Mouse (Mus musculus) kidney, adult 9 months (tissue): Measurements from ENCODE around the gene Capn2.
A peak's percentile ranks its signal among the peaks of the same experiment; 100 is the strongest.

Experiments
- DNase-seq: peaks from one replicate; pipeline ENCODE4 v3.0.0; 2022

The Capn2 gene

DNA sequence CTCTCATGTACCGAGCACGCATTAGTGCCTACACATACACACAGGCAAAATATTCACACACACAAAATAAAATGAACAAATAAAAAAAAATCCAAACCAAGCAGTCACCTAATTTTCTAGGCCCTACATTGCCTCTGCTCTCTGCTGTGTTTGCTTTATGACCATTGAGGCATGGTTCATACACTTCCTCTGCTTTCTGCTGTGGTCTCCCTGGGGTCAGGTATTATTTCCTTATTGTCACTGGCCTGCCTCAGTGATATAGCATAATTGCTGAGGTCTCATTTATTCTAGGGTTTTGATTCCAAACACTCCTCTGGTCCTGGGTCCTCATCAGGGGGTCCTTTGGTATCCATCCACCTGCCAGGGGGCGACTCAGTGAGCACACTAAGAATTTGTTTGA lies 8.2 kb upstream of the Capn2 start:
- no peak for DNase-seq

DNA sequence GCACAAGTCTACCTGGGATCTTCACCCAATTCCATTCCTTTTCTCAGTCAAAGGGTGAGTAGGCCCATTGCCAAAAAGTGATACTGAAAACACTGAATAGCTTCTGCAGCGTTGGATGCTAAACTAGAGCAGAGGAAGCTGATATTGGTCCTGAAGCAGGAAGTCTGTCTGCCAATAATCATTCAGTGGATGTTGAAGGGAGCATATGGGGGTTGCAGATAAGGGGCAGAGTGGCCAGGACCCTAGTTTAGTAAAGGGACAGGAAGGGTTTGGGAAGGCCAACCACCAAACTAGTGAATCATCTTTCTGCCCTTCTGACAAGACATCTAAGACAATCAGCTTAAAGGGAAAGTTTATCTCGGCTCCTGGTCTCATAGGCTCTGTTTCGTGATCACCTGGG lies 6.3 kb upstream of the Capn2 start:
- no peak for DNase-seq

DNA sequence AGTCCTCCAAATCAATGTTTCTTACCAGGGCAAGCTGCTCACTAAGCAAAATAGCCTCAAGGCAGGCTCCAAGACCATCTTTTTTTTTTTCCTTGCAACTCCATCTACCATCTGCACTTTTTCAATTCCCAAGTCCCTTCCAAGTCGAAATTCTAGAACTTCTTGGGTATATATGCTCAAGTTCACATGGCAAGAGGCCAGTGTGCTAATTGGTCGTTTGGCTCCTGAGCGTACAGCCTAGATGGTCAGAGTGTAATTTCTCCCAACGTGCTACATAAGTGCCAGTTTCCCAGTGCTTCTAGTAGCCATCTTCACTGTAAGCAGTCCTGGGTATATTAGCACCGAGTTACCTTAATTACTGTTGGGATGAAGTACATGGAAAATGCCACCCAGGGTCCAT lies 5.6 kb upstream of the Capn2 start:
- DNase-seq: no peak

DNA sequence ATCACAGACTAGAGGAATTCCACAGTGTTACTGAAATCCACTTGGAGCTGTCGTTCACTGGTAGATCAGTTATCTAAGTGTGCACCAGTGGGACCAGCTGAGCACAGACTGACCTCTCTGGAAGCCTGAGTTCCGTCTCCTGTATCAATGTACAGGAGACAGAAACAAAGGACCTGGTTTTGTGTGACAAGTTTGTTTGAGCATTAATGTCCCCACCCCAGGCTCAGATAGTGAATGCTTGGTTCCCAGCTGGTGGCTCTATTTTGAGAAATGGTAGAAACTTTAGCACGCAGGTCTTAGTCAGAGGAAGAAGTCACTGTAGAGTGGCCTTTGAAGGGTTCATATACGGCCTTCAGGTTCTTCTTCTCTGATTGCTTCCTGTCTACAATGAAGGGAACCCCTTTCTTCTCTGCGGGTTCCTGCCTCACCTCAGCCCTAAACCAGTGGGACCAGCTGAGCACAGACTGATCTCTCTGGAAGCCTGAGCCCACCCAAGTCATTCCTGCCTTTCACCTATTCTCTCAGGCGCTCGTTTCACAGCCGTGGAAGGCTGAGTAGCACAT lies 3.6 kb upstream of the Capn2 start:
- no peak for DNase-seq

DNA sequence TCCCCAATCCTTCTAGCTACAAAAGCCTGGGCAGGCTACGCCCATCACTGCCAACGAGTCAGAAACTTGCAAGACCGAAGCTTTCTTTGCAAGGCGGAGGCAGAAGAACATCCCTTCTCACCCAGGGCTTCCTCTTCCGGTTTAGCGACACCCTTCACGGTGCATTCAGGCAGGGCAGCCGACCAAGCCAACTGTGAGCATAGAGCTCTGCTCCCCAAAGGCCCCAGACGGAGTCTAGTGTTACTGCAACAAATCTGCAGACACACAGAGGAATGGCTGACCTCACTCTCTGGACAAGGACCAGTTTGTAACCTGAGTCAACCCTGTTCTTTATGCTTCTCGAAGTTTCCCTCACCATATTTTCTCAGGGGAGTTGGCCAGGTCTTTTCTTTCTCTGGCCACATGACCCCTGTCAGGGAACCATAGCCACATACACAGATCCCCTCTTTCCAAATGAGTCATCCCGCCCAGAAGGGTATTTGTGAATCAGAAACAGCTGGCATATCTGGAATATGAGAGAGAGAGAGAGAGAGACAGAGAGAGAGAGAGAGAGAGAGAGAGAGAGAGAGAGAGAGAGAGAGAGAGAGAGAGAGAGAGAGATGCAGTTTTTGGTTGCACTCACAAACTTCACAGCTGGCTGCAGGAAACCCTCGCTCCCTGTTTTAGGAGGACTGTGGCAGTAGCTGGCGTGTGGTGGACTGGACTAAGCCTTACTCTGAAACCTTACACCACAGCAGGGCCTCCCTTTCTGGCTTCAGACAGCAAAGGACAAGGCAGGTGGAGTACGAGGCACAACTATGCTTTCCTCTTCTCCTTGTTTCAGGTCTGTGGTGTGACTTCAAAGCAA lies 2.9 kb upstream of the Capn2 start:
- DNase-seq: peak; percentile 40

DNA sequence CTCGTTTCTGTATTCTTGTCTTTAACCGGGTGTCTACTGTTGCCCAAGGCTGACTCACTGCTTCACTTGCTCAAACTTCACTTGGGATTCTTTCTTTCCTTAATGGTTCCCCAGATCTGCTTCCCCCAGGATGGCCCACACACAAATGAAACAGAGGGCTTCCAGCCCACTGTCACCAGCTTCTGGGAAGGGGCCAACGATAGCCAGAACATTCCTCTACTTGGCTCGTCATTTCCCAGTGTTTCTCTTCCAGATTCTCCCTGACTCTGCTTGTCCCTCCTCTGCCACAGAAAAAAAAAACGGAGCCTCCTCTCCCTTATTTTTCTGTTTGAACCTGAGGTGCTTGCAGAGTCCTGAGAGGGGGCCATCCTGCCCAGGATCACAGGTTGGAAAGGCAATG lies 1.9 kb upstream of the Capn2 start:
- no peak for DNase-seq

DNA sequence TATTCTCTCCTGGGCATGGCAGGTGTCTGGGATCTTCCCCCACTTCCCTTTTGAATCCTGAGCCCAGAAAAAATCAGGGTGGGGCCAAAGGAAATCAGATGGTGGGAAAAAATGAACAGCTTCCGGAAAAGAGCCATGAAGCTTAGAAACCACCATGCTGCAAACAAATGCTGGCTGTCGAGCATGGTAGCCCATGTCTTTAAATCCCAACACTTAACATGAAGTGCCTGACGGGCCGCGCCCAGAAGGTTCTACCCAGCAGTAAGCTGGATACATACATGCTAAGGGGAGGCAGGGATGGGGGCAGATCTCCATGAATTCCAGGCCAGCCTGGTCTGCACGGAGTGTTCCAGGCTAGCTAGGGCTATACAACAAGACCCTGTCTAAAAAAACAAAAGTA lies 1.4 kb upstream of the Capn2 start:
- no peak for DNase-seq

DNA sequence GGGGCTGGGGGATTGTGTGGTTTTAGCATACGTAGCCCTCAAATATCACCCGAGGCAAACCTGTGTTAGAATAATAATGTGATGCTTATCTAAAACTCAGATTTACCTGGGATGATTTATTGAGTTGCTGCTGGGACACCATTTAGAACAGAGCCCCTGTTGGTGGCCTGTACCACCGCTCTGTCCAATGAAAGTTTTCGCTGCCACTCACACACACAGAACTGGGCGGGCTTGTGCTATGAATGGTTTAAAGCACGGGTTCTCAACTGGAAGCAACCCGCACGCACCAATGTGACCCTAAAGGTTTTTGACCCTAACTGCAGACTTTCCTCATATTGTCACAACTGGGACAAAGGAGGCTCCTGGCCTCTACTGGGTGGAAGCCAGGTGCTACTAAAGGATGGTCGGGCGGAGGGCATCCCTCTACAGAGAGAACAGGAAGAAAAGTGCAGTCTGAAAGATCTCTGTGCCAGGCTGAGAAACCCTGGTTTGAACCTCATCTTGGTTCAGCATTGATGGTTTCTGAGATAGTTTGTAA lies 804 bp upstream of the Capn2 start:
- DNase-seq: no peak

DNA sequence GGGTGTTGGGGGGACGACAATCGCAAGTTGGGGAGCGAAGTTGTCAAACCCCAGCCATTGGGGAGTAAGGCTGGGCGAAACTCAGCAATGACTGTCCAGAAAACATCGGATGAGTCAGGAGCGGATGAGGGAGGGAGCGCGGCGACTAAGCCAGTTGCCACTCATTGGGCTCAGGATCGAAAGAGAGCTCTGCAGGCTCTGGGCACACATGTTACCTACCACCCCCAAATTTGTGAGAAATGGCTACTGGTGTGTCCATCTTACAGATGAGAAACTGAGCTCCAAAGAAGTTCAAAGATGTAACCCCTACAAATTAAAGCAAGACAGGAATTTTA lies 236 bp upstream of the Capn2 start:
- DNase-seq: no peak

DNA sequence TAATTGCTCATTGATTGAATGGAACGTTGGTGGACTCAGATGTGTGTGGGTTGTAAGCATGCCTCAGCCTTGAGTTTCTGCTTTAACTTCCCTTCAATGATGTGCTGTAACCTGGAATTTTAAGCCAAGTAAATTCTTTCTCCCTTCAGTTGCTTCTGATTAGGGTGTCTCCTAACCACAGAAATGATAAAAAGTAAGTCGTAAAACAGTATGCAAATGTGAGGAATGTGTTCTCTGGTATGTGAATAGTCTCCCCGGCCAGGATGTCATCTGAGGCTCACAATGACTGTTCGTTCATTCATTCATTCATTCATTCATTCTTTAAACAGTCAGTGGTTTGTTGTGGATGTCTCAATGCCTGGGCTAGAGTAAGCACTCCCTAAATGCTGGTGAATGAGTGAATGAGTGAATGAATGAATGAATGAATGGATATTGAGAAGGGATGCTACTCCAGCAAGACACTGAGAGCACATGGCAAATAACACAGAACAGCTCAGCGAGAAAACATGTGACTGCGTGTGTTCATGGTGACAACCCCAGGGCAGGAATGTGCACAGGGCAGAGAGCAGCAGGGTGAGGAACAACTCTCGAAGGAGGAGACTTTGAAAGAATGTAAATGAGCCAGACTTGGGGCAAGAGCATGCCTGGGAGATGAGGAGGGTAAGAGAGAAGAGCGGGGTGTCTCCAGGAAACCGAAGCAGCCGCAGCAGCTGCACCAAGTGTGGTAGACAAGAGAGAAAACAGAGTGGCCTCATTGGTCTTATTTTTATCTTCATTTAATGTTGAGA lies 2.4 kb downstream of the Capn2 start:
- no peak for DNase-seq

DNA sequence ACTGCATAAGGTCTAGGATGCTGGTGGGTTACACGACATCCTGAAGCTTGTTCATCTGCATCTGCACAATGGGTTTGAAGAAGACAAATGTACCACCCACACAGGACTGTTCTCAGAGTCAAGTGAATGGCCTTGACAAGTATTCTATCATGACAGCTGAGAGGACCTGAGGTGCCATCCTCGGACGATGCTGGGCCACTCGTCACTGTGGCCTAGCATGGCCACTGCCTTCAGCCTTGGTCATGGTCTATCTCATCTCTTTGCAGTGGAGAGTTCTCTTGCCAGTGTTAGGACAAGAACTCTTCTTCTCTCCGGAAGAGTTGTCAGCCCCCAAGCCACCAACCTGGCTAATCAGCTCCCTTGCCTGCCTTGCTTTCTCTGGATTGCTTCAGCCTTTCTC lies 3.7 kb downstream of the Capn2 start:
- no peak for DNase-seq

DNA sequence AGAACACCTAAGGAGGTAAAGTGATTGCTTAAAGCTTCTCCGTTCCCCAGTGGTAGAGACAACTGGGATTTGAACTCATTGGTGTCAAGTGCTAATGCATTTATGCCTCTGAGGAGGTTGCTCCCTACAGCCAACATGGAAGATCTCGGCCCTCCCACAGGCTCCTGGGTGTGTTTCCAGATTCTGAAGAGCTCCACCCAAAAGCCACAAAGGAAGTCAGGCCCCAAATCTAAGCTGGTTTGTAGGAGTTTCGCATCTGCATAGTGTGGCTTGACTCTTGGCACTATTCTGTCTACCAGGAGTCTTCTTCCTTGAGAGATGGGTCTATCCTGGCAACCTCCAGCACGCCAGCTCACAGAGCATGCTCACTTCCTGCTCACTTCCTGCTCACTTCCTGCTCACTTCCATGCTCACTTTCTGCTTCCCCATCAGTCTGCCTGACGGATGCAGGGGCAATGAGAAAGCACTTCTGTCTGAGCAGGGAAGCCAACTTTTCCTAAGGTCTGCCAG lies 4.5 kb downstream of the Capn2 start:
- no peak for DNase-seq

DNA sequence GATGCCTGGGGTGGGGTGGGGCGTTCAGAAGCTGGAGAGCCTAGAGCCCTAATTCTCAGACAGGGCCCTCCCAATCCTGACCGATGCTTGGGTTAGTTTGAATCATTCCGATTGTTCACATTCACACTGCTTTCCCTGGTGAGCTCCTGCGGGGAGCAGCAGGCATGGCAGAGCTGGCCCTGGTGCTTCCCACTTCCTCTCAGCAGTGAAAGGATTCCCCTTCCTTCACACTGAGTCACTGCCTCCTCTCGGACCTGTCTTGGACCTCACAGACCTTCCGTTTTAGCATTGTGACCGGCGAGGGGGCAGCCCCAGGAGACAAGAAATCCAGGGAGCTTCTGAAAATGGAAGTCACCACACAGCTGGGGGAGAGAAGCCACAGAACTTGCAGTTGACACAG lies 5.6 kb downstream of the Capn2 start:
- no peak for DNase-seq

DNA sequence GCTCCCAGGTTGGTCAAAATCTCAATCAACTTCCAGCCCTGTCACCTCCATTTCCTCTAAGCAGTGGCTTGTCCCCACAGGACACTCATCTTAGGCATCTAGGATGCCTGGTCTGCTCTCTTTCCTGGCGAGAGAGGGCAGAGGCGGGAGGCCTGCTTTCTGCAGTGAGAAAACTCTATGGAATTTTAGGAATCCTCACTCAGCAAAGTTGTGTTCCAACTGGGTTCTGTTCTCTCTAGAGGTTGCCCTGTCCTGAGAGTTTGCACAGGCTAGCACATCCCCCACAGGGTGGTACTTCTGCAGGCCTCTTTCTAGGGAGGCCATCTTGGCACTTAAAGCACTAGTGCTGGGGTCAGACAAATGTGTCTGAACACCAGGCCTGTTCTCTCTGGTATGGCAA lies 6.3 kb downstream of the Capn2 start:
- DNase-seq: no peak

DNA sequence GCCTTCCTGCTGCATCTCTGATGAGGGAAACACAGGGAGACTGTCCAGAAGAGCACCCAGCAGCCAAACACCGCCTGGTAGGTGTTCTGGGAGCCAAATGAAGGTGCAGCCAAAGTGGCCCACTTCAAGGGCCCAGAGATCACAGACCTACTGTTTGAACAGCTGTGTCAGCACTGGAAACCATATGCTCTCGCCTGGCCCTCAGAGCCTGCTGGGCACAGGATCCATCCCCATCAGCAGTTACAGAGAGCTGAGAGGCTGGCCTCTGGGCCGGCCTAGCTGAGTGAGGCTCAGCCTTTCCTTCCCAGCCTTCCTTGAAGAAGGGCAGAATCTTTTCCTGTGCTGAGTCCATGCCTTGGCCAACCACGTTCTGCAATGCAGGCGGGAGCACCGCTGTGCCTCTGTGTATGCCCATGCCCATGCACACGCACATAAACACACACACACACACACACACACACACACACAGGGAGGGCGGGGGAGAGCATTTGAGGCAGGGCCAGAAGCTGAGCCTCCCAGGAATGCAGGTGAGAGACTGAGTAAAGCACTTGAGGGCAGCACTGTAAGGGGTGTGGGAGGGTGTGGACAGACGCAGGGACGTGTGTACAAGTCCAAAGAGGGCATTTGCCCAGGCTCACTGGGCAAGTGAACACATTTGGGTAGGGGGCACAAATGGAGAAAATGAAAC lies 8.2 kb downstream of the Capn2 start:
- DNase-seq: no peak

DNA sequence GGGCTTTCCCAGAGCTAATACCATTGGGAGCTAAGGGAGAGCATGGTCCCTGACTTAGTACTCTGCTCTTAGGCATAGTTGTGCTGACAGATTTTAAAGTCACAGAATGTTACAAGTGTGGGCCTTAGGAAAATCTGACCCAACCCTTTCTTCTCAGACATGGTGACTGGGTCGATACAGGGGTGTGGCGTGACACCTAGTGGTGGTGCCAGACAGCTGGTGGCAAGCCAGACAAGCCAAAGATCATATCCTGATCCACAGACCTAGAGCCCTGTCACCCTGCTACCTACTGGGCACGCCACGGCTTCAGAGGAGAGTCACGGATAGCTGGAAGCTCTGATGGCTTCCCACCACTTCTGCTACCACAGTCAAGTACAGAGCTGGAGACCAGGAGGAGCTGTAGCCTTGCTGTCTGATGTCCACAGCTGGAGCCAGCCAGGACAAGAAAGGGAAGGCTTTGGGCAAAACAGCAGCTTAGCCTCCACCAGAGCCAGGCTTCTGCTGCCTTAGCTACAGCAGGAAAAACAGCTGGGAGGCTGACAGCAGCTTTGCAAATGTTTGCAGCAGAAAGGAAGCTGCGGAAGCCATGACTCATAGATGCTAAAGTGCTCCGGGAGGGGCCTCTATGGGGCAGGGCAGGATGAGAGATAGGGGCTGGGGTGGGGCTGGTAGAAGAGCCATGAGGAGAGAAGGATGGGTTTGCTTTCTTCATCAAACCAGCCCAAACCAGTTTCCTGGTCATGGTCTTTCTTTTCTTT lies 11.0 kb downstream of the Capn2 start:
- DNase-seq: peak; percentile 69

DNA sequence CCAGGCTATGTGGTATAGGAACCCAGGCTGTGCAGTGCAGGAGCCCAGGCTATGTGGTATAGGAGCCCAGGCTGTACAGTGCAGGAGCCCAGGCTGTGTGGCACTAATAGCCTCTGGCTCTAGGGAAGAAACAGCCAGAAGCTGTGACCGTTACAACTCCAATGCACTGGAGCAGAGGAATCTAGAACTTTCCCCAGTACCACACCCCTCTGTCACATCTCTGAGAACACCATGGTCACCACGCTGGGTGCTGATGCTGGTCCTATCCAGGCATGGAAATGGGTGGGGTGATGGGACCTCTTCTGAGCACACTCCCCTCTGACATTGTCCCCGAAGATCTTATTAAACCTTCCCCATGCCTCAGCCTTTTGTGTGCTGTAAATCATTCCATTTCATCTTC lies 12.1 kb downstream of the Capn2 start:
- DNase-seq: no peak

DNA sequence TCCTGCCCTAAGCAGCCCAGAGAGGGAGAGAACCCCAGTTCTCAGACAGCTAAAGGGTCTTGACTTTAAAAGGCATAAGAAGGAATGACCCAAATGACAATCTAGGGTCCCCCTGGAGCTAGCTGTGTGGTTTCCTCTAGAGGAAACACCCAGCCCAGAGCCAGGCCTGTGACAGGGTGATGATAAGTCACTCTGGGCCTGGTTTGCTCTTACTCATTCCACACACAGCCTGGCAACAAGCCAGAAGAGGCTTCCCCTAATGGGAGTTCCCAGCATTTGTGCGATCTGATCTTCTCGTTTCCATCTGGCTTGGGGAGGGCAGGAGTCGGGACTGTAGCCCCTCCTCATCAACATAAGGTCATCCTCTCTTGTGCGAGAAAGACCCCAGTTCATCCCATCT lies 13.2 kb downstream of the Capn2 start:
- DNase-seq: peak; percentile 68

DNA sequence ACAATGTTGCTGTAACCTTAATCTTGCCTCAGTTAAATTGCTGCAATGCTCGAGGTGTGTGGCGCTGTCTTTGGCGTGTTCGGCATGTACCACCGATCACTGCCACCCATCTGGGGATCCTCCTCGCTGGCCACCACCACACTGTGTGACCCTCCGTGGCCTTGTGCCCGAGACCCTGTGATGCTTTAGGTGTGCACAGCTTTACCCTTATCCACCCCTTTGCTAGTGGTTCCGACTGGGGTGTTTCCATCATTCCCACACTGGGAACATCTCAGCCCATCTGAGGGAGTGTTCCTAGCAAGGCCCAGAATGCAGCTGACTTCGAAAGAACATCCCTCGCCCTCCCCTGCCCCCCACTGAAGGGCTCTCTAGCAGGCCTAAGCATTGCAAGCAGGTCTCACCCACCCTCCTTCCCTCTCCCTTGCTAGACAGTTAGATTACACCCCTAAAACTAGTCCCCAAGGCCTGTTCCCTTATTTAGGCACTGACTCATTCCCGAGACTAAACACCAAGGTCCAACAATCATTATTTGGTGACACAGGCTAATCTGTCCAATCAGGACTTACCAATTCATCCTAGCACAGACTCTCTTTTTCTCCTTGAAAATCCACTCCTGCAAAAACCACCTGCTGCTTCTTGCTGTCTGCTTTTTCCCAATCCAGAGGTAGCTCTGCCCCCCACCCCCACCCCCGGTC lies 14.1 kb downstream of the Capn2 start:
- no peak for DNase-seq

DNA sequence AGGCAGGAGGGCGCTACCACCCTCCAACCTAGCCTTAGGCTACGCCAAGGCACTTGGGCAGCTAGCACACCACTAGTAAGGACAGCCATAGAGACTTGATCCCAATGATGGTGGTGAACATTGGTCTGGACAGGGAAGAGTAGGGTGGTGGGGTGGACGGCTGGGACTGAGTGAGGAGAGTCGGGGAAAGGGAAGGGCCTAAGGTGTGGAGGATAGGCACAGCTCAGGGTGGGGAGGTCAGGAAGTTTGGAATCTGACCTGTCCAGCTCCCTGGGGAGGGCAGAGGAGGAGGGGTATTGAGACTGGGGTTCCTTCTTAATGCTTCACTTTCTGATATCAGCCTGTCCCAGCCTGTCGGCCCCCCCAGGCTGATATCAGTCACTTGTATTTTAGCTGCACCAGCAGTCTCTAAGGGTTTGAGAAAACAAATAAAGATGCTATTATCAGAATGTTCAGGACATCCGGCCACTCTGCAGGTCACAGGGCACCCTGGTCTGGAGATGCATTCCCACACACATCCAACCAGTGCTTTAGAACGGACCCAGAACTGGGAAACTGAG lies 14.8 kb downstream of the Capn2 start:
- DNase-seq: no peak

DNA sequence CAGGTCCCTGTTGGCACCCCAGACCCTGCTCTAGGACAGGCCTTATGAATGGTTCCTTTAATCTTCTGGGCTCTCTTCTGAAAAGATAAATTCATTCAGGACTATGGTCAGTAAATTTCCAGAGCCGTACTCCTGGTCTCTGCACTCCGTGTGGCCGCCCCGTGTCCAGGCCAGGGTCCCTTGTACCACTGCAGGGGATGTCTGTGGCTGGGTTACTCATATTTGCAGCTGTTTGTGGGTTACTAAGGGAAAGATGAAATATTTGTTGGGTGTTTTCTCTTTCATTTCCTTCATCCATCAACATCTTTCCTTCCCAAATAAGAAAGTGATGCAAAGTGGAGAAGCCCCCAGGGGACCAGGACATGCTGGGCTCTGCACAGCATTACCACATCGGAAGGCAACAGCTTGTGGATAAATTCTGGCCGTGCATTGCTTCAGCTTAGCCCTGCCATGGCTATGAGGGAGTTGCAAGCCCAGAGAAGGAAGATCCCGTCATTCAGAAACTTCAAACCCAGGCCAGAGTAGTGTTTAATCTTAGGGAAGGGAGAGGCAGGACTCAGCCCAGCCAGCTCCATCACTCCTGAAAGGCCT lies 15.5 kb downstream of the Capn2 start:
- DNase-seq: no peak
